Mouse (Mus musculus) bone marrow, adult 2 months (tissue): Measurements from ENCODE around the gene B4galnt3.

Experiments used
- CTCF ChIP-seq: fragments of 200-500 bp; IDR thresholded peaks from 2 replicates; pipeline ENCODE4 v1.5.1; 2011; ENCODE audit warnings: low read length, control low read depth; ENCODE audit not compliant: control insufficient read depth, insufficient read depth
- POLR2A ChIP-seq: fragments of 200-500 bp; IDR thresholded peaks from 2 replicates; pipeline ENCODE4 v1.6.1; 2011; ENCODE audit warnings: low read depth, mild to moderate bottlenecking, control low read depth, low read length, borderline replicate concordance; ENCODE audit not compliant: control insufficient read depth

GRCm38 (mm10) chr6:120249831-120250230 lies 44.5 kb downstream of the B4galnt3 start:
- no peak for TF ChIP-seq POLR2A
- no peak for TF ChIP-seq CTCF
